Mouse (Mus musculus): ENCODE results near the gene Kcnd3. TPM values are rescaled to one million over a fixed set of nuclear protein-coding genes. Genes with fewer than 3 reads are reported as not detected.
A peak's percentile ranks its signal among the peaks of the same experiment; 100 is the strongest.

The Kcnd3 gene
- polyA plus RNA-seq, 1 experiment from 2014 or later: 0.90 TPM

DNA sequence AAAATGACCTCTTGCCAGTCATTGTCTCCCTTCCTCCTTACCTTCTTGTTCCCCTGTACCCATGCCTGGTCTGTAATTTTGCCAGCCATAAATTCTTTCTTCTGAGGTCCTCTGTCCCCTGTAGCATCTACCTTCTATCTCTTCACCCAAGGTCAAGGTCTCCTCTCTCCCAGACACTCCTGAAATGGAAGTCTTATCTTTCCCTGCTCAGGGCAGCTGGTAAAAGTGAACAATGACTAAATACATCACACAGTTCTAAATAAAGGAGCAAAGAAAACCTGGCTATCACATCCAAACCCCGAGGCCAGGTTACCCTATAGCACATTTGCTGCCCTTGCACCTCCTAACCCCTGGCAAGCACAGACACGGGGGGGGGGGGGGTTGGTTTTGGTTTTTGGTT lies 208.4 kb downstream of the Kcnd3 start:
- 84% methylated on average over 2 of the region's 2 CpGs for WGBS
- Histone ChIP-seq H3K36me3 (no peaks in the 10 kb centered on the region), H3K4me1 (replicated peaks) (no peaks in the 10 kb centered on the region), H3K27me3 (ENCODE audit: insufficient read depth, poor library complexity, severe bottlenecking) (no peaks in the 10 kb centered on the region), H3K4me3 (no peak overlapping the region), H3K27ac (no peak overlapping the region), H3K9me3 (no peaks in the 10 kb centered on the region)
- DNase-seq (ENCODE audit: low spot score): no peak

DNA sequence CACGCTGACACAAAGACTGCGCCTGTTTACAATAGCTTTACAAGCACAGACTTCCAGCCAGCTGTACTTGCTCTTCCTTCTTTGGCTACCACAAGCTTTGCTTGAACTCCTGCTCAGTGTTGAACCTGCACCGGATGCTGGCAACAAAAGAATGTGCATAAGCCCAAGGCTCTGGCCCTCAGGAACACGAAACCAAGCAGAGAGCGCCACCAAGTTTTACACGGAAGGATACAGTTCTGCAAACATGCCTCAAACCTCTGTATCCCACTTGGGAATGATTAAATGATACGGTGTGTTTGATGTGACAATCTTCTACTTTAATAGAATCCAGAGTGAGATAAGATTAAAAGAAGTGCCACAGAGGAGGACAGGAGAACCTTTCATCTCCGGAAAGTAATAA lies 210.9 kb downstream of the Kcnd3 start:
- H3K27me3 ChIP-seq (ENCODE audit: insufficient read depth, poor library complexity, severe bottlenecking): no peaks in the 10 kb centered on the region
- 89% methylated on average over 8 of the region's 8 CpGs for WGBS

DNA sequence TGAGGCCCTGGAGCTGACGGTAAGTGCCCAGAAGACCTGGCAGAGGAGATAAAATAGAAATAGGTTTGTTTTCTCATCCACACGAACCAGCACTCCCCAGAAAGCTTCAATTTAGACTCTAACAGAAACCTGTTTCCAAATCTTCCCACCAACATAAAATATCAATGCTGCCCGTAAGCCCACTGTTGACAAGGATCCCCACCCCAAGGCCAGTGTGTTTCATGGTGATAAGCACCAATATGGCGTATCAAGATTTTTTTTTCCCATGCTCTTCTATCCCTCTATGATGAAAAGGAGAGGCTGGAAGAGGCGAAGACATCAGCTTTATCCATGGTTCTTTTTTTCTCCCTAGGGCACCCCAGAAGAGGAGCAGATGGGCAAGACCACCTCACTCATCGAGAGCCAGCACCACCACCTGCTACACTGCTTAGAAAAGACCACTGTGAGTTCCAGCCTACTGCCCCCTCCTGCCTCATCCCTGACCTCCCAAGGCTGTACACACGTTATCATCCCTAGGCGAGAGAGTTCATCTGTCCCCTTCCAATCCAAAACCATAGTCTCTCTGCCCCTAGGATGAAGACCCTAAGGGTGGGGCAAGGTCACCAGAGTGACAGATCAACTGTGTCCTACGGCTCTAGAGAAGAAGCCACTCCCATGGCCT lies 213.1 kb downstream of the Kcnd3 start:
- no peaks in the 10 kb centered on the region for H3K9me3 ChIP-seq
- 0 out of 2 replicates have a peak, but pooled peaks cover 3% of the 10 kb centered on the region for H3K4me1 ChIP-seq (replicated peaks)
- H3K4me3 ChIP-seq: no peak overlapping the region
- no peaks in the 10 kb centered on the region for H3K36me3 ChIP-seq
- H3K27ac ChIP-seq: no peak overlapping the region
- WGBS: 85% methylated on average over 9 of the region's 9 CpGs
- no peak for DNase-seq (ENCODE audit: low spot score)
- no peaks in the 10 kb centered on the region for H3K27me3 ChIP-seq (ENCODE audit: insufficient read depth, poor library complexity, severe bottlenecking)

More for the DNA sequence above, 210.9 kb downstream of the Kcnd3 start:
- no peaks in the 10 kb centered on the region for H3K9me3 ChIP-seq
- H3K36me3 ChIP-seq: no peaks in the 10 kb centered on the region
- DNase-seq (ENCODE audit: low spot score): no peak
- no peak overlapping the region for H3K27ac ChIP-seq
- 0 out of 2 replicates have a peak, but pooled peaks cover 1% of the 10 kb centered on the region for H3K4me1 ChIP-seq (replicated peaks)
- no peak overlapping the region for H3K4me3 ChIP-seq

DNA sequence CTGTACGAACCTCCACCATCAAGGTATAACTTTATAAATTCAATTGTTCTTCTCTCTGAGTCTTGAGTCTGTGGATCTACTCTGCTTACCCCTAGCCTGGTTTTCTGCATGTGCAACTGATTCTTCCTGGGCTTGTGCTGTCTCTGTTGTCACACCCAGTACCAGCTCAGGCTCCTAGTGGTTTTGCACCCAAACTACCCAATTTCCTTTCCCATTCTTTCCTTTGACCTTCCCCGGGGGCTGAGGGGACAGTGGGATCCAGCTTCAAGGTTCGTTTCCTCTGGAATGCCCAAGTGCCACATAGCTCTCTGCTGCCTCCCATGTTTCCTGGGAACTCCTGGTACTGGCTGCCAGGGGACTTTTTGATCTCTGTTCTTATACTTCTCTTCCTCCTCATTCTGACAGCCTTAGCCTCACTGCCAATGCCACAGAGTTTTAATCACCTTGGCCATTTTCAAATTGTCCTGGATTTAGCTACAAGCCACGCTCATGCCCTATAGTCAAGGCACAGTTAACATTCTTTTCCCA lies 214.9 kb downstream of the Kcnd3 start:
- H3K9me3 ChIP-seq: no peaks in the 10 kb centered on the region
- DNase-seq (ENCODE audit: low spot score): no peak
- no peak overlapping the region for H3K4me3 ChIP-seq
- 0 out of 2 replicates have a peak, but pooled peaks cover 3% of the 10 kb centered on the region for H3K4me1 ChIP-seq (replicated peaks)
- no peak overlapping the region for H3K27ac ChIP-seq
- 64% methylated on average over 4 of the region's 4 CpGs for WGBS
- H3K36me3 ChIP-seq: no peaks in the 10 kb centered on the region
- no peaks in the 10 kb centered on the region for H3K27me3 ChIP-seq (ENCODE audit: insufficient read depth, poor library complexity, severe bottlenecking)

DNA sequence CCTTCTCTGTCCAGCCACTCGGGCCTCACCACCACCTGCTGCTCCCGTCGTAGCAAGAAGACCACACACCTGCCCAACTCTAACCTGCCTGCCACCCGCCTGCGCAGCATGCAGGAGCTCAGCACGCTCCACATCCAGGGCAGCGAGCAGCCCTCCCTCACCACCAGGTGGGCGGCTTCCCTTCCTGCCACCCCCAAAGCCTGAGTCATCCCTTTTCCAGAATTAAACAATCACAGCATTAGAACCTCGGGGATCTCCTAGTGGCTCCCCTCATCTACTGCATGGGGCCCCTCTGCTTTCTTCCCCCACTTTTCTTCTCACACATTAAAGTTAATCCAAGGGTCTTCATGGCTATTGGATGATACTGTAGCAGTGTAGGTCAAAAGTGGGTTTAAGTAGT lies 216.0 kb downstream of the Kcnd3 start:
- no peaks in the 10 kb centered on the region for H3K27me3 ChIP-seq (ENCODE audit: insufficient read depth, poor library complexity, severe bottlenecking)
- H3K27ac ChIP-seq: no peak overlapping the region
- DNase-seq (ENCODE audit: low spot score): no peak
- no peak overlapping the region for H3K4me3 ChIP-seq
- H3K9me3 ChIP-seq: no peaks in the 10 kb centered on the region
- 0 out of 2 replicates have a peak, but pooled peaks cover 3% of the 10 kb centered on the region for H3K4me1 ChIP-seq (replicated peaks)
- 50% methylated on average over 9 of the region's 9 CpGs for WGBS
- no peaks in the 10 kb centered on the region for H3K36me3 ChIP-seq

DNA sequence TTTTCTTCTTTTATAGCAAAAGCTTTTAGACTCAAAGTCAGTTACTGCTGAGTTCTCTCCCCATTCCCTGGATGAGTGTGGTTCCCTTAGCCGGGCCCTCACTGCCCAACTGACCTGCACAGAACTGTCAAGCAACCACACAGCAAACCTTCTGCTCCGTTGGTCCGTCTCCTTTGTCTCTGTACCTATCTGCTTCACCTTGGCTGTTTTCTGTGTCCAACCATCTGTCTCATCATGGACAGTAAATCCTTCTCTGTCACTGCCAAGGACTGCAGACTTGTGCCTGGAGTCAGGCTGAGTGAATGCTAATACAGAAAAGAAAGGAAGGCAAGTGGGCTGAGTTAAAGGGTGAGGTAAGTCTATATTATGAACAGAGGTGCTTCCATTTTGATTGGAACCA lies 217.6 kb downstream of the Kcnd3 start:
- H3K4me1 ChIP-seq (replicated peaks): 0 out of 2 replicates have a peak, but pooled peaks cover 3% of the 10 kb centered on the region
- WGBS: 92% methylated on average over 3 of the region's 3 CpGs

DNA sequence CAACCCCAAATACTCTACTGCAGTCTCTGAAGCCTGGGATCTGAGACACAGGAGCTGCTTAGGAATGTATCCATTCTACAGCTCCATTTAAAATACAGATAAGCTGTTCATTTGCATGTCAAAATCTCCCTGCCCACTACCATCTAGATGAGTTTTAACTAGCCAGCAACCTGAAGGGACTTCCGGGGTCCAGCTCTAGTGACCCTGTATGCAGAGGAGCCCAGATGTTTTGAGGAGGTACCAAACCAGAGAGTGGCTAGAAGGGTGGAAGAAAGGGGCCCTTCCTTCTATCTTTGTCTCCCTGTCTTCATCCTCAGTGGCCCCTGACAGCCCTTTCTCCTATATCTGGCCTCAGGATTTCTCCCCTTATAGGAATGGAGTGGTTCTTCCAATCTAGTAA lies 218.7 kb downstream of the Kcnd3 start:
- Histone ChIP-seq H3K9me3 (no peaks in the 10 kb centered on the region), H3K27me3 (ENCODE audit: insufficient read depth, poor library complexity, severe bottlenecking) (no peaks in the 10 kb centered on the region), H3K36me3 (0 out of 2 replicates have a peak, but pooled peaks cover under 1% of the 10 kb centered on the region), H3K4me3 (no peak overlapping the region), H3K27ac (no peak overlapping the region), H3K4me1 (replicated peaks) (0 out of 2 replicates have a peak, but pooled peaks cover 3% of the 10 kb centered on the region)
- no peak for DNase-seq (ENCODE audit: low spot score)
- 90% methylated on average over 1 of the region's 1 CpGs for WGBS

More for the DNA sequence above, 217.6 kb downstream of the Kcnd3 start:
- DNase-seq (ENCODE audit: low spot score): no peak
- H3K9me3 ChIP-seq: no peaks in the 10 kb centered on the region
- no peaks in the 10 kb centered on the region for H3K27me3 ChIP-seq (ENCODE audit: insufficient read depth, poor library complexity, severe bottlenecking)
- no peak overlapping the region for H3K27ac ChIP-seq
- H3K4me3 ChIP-seq: no peak overlapping the region
- no peaks in the 10 kb centered on the region for H3K36me3 ChIP-seq

DNA sequence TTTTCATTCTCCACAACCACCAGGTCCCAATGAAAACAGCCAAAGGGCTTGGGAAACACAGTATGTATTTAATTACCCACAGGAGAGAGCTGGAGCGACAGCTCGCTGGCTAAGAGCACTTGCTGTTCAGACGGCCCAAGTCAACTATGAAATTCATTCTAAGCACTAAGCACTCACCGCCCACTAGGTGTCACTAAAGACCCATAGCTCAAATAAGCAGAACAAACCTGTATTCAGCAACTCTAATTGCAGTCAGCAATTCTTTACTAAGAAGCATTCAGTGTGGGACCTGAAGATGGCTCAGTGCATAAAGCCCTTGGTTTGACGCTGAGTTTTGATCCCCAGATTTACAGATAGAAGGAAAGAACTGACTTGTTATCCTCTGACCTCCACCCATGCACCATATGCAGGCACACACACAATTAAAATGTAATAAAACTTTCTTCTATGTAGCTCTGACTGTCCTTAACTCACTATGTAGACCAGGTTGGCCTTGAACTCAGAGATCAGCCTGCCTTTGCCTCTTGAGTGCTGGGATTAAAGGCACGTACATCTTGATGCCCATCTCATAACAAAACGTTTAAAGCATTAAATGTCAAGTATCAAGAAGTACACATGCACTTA lies 222.6 kb downstream of the Kcnd3 start:
- DNase-seq (ENCODE audit: low spot score): peak; percentile 43

DNA sequence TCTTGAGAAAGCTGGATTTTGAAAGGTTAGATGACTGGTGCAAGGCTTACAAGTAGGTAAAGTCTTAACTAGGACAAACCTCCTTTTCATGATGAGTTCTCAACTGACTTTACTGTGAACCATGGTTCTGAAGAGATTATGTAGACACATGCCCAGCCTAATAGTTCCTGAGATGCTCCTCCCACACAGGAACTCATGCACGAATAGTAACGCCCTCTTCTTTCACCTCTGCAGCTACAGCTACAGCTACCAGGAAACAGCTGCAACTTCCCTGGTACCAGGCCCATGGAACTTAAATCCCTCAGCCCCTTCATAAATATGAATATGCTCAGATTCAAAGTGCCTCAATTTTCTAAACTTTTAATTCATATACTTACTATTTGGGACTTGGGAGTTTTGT lies 223.8 kb downstream of the Kcnd3 start:
- Histone ChIP-seq H3K4me1 (replicated peaks) (no peaks in the 10 kb centered on the region), H3K36me3 (peaks cover 44% of the 10 kb centered on the region), H3K27me3 (ENCODE audit: insufficient read depth, poor library complexity, severe bottlenecking) (no peaks in the 10 kb centered on the region), H3K27ac (no peak overlapping the region), H3K9me3 (no peaks in the 10 kb centered on the region), H3K4me3 (no peak overlapping the region)
- no peak for DNase-seq (ENCODE audit: low spot score)
- WGBS: 66% methylated on average over 2 of the region's 2 CpGs

More for the DNA sequence above, 222.6 kb downstream of the Kcnd3 start:
- Histone ChIP-seq H3K9me3 (no peaks in the 10 kb centered on the region), H3K36me3 (peaks cover 32% of the 10 kb centered on the region), H3K27ac (no peak overlapping the region), H3K4me1 (replicated peaks) (no peaks in the 10 kb centered on the region), H3K27me3 (ENCODE audit: insufficient read depth, poor library complexity, severe bottlenecking) (no peaks in the 10 kb centered on the region), H3K4me3 (no peak overlapping the region)
- 24% methylated on average over 7 of the region's 7 CpGs for WGBS

DNA sequence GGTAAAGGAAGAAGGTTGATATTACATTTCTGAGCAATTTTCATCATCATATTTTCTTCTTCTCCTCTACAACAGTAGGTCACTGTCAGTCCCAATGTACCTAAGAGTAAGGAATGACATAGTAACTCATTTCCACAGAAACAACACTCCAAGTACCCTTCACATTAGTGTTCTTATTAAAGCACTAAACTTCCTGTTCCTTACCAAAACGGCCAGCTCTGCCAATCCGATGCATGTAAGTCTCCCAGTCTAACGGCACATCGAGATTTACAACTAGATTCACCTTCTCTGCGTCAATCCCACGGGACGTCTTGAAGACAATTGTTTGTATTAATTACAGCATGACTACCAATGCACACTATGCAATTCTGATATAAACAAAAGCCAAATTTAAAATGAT lies 228.2 kb downstream of the Kcnd3 start:
- WGBS: 96% methylated on average over 7 of the region's 7 CpGs
- H3K27me3 ChIP-seq (ENCODE audit: insufficient read depth, poor library complexity, severe bottlenecking): no peaks in the 10 kb centered on the region
- H3K4me1 ChIP-seq (replicated peaks): no peaks in the 10 kb centered on the region
- H3K4me3 ChIP-seq: no peak overlapping the region
- no peak overlapping the region for H3K27ac ChIP-seq
- H3K9me3 ChIP-seq: no peaks in the 10 kb centered on the region
- peaks cover 84% of the 10 kb centered on the region for H3K36me3 ChIP-seq
- no peak for DNase-seq (ENCODE audit: low spot score)

DNA sequence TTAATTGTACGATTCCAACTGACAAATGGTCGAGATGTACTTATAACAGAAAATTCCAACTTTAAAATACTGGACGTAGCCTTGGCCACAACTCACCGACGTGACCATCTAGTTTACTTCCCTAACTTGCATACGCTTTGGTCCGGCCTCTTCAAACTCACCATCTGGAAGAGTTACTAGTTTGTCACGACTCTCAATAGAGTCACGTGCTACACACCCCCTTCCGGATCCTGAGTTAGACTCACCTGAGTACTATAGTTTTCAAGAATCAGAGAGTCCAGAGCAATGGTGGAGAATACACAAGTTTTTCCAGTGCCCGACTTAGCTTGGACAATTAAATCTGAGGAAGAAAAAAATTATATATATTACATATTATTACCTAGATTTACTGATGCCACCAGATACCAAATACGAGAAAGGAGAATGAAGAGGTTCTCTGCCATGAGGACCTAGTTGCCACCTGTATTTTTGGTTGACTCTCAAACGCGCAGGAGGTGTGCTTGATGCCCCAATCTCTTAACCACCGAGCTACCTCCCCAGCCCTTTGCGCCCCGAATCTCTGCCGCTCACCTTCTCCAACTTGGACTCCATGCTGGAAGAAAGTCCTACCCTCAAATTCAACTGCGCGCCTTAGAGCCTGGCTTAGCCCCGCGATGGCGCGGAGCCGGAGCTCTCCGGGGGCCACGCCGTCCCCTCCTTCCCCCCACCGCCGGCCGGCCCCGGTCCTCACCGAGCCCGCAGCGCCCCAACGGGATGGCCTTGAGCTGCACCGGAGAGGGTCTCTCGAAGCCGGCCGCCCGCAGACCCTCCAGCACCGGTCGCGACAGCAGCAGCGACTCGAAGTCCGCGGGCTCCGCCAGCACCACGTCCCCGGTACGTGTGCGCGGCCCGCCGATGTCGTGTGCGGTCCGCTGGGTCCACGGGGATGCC lies 234.5 kb downstream of the Kcnd3 start:
- Histone ChIP-seq H3K4me3 (peak overlapping the region; percentile 93), H3K4me1 (replicated peaks) (peaks cover 14% of the 10 kb centered on the region), H3K9me3 (no peaks in the 10 kb centered on the region), H3K36me3 (peaks cover 33% of the 10 kb centered on the region), H3K27me3 (ENCODE audit: insufficient read depth, poor library complexity, severe bottlenecking) (peaks cover 7% of the 10 kb centered on the region; the same call in 1 of the 2 replicates), H3K27ac (peak overlapping the region; percentile 92)
- no peak for DNase-seq (ENCODE audit: low spot score)
- 10% methylated on average over 60 of the region's 60 CpGs for WGBS

DNA sequence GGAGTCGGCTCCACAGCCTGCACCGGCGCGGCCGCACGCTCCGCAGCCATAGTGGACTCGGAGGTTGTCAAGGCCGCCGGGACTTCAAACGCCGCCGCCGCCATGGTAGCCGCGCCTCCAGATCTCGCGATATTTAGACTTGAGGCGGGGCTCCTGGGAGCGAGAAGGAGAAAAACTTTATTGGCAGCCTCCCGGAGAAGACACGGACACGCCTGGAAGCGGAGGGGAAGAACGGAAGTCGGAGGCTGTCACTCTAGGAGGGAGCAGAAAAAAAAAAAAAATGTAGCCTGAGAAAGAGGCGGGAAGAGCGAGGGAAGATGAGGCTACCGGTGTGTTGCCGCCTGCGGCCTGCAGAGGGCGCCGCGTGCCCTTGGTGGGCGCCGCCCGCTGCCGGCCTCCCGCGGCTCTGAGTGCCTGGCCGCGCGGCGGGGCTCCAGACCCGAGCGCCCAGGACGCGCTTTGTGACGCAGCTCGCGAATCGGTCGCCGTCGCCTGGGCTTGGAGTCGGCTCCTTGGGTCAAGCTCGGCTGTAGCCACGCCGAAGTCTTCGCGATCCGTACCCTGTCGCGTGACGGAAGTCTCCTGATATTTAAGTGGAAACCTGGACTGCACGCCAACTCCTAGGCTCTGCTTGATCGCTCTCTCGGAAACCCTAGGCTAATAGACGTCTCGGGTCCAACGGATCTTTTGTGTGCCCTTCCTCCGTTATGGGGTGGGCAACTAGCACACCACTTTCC lies 235.4 kb downstream of the Kcnd3 start, which contains the start of gene Ddx20:
TSS of gene Ddx20 (minus strand) at position 251 of the 737 bp plus-strand sequence.
- peak within 1 kb of the TSS; percentile 92 for H3K27ac ChIP-seq
- peak; percentile 96 for DNase-seq (ENCODE audit: low spot score)
- peaks cover 26% of the 10 kb centered on the region for H3K36me3 ChIP-seq
- peaks cover 14% of the 10 kb centered on the region for H3K4me1 ChIP-seq (replicated peaks)
- peaks cover 7% of the 10 kb centered on the region; the same call in 1 of the 2 replicates for H3K27me3 ChIP-seq (ENCODE audit: insufficient read depth, poor library complexity, severe bottlenecking)
- no peaks in the 10 kb centered on the region for H3K9me3 ChIP-seq
- H3K4me3 ChIP-seq: peak within 1 kb of the TSS; percentile 93
- under 1% methylated on average over 72 of the region's 72 CpGs for WGBS
